Mouse (Mus musculus): Measurements from ENCODE around the gene Fbxl15.

Gene Fbxl15

DNA sequence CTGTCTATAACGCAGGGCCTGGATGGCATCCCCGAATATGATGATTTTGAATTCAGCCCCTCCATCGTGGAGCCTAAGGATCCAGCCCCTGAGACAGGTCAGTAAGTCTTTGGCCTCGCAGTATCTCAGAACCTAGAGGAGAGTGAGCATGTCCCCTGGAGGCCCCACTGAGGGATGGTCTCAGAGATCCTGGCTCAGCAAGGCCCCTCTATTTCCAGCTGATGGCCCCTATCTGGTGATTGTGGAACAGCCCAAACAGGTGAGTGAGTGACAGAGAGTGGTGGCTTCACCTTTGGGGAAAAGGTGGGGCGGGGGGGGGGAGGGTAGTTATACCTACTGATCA, 21.7 kb upstream of the Fbxl15 start:
- Histone ChIP-seq H3K4me3 (replicated peaks; ENCODE audit: low read length) (peak overlapping the region; percentile 87), H3K9me3 (ENCODE audit: low read length) (no peaks in the 10 kb centered on the region), H3K27me3 (ENCODE audit: insufficient read depth, low read length) (peaks cover 75% of the 10 kb centered on the region), H3K4me1 (replicated peaks; ENCODE audit: low read depth, low read length) (peaks cover 47% of the 10 kb centered on the region), H3K36me3 (ENCODE audit: insufficient read depth, low read length) (peaks cover 22% of the 10 kb centered on the region)
- TF ChIP-seq CTCF (conservative IDR thresholded peaks at IDR 0.05; ENCODE audit: low read length) (no peak), POU5F1 (IDR thresholded peaks at IDR 0.05; ENCODE audit: borderline replicate concordance, low read length) (no peak), NANOG (IDR thresholded peaks at IDR 0.05; ENCODE audit: borderline replicate concordance, low read length) (no peak)

DNA sequence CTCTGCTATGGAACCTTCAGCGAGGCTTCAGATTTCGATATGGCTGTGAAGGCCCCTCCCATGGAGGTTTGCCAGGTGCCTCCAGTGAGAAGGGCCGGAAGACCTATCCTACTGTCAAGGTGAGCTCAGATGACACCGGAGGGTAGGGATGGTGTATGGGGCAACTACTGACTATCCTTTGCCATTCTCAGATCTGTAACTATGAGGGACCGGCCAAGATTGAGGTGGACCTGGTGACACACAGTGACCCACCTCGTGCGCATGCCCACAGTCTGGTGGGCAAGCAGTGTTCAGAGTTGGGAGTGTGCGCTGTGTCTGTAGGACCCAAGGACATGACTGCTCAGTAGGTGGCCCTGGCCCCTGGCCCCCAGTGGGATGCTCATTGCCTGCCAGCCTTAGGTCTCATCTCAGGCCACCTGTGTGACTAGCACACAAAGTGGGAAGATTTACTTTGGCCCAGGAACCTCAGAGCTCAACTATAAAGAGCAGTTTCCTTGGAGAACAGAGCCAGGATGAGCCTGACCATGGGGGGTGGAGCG, 21.2 kb upstream of the Fbxl15 start:
- Histone ChIP-seq H3K4me1 (replicated peaks; ENCODE audit: low read depth, low read length) (peaks cover 47% of the 10 kb centered on the region), H3K9me3 (ENCODE audit: low read length) (no peaks in the 10 kb centered on the region), H3K36me3 (ENCODE audit: insufficient read depth, low read length) (peaks cover 27% of the 10 kb centered on the region), H3K27me3 (ENCODE audit: insufficient read depth, low read length) (peaks cover 79% of the 10 kb centered on the region), H3K4me3 (replicated peaks; ENCODE audit: low read length) (no peak overlapping the region)
- no peak for TF ChIP-seq CTCF (conservative IDR thresholded peaks at IDR 0.05; ENCODE audit: low read length)
- no peak for TF ChIP-seq POU5F1 (IDR thresholded peaks at IDR 0.05; ENCODE audit: borderline replicate concordance, low read length)
- TF ChIP-seq NANOG (IDR thresholded peaks at IDR 0.05; ENCODE audit: borderline replicate concordance, low read length), result no peak

DNA sequence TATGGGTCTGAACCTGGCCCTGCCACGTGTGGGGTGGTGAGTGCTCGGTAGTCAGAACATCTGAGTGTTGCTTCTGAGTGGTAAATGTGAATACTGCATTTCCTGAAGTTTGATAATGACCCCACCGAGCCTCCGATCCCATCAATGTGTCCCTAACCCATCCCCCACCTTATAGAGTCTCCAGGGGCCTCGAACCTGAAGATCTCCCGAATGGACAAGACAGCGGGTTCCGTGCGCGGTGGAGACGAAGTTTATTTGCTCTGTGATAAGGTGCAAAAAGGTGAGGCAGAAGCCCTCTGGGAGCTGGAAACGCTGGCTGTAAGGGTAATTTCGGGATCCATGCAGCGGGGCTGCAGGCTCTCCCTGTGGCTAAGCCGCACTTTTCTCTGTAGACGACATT, 20.2 kb upstream of the Fbxl15 start:
- no peak for TF ChIP-seq CTCF (conservative IDR thresholded peaks at IDR 0.05; ENCODE audit: low read length)
- TF ChIP-seq POU5F1 (IDR thresholded peaks at IDR 0.05; ENCODE audit: borderline replicate concordance, low read length), result no peak
- TF ChIP-seq NANOG (IDR thresholded peaks at IDR 0.05; ENCODE audit: borderline replicate concordance, low read length), result no peak
- H3K4me3 ChIP-seq (replicated peaks; ENCODE audit: low read length), result peak overlapping the region; percentile 80
- peaks cover 30% of the 10 kb centered on the region for H3K36me3 ChIP-seq (ENCODE audit: insufficient read depth, low read length)
- H3K9me3 ChIP-seq (ENCODE audit: low read length), result no peaks in the 10 kb centered on the region
- H3K4me1 ChIP-seq (replicated peaks; ENCODE audit: low read depth, low read length), result peaks cover 50% of the 10 kb centered on the region
- peaks cover 81% of the 10 kb centered on the region for H3K27me3 ChIP-seq (ENCODE audit: insufficient read depth, low read length)

DNA sequence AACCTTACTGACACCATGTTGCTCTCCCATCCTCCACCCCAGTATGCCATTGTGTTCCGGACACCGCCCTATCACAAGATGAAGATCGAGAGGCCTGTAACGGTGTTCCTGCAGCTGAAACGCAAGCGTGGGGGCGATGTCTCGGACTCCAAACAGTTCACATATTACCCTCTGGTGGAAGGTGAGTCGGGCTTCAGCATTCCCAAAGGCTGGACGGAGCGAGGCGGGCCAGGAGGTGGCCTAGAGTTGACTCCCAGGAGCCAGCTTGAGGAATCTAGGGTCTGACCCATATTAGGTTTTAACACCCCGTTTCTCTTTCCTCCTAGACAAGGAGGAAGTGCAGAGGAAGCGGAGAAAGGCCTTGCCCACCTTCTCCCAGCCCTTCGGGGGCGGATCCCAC, 19.7 kb upstream of the Fbxl15 start:
- peaks cover 84% of the 10 kb centered on the region for H3K27me3 ChIP-seq (ENCODE audit: insufficient read depth, low read length)
- peaks cover 30% of the 10 kb centered on the region for H3K36me3 ChIP-seq (ENCODE audit: insufficient read depth, low read length)
- H3K9me3 ChIP-seq (ENCODE audit: low read length), result no peaks in the 10 kb centered on the region
- H3K4me3 ChIP-seq (replicated peaks; ENCODE audit: low read length), result peak overlapping the region; percentile 80
- TF ChIP-seq POU5F1 (IDR thresholded peaks at IDR 0.05; ENCODE audit: borderline replicate concordance, low read length) (no peak), CTCF (conservative IDR thresholded peaks at IDR 0.05; ENCODE audit: low read length) (no peak; the same call in 1 of the 2 replicates), NANOG (IDR thresholded peaks at IDR 0.05; ENCODE audit: borderline replicate concordance, low read length) (no peak)
- H3K4me1 ChIP-seq (replicated peaks; ENCODE audit: low read depth, low read length), result peaks cover 51% of the 10 kb centered on the region

DNA sequence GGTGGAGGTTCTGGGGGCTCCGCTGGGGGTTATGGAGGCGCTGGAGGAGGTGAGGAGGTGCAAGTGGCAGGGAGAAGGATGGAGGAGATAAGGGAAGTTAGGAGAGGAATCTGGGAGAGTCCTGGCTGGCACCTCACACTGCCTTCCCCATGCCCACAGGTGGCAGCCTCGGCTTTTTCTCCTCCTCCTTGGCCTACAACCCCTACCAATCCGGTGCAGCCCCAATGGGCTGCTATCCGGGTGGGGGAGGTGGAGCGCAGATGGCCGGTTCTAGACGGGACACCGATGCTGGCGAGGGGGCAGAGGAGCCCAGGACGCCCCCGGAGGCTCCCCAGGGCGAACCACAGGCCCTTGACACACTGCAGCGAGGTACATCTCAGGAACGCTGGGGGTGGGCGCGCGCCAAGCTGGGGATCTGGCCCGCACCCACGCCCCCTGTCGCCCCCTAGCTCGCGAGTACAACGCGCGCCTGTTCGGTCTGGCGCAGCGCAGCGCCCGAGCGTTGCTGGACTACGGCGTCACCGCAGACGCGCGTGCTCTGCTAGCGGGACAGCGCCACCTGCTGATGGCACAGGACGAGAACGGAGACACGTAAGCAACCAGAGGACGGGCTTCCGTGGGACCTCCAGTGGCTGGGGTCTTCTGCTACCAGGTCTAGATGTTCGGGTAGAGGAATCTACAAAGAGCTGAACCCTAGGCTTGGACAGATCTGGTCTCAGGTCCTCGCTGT, 19.1 kb upstream of the Fbxl15 start:
- Histone ChIP-seq H3K4me3 (replicated peaks; ENCODE audit: low read length) (peak overlapping the region; percentile 80), H3K27me3 (ENCODE audit: insufficient read depth, low read length) (peaks cover 89% of the 10 kb centered on the region), H3K4me1 (replicated peaks; ENCODE audit: low read depth, low read length) (peaks cover 51% of the 10 kb centered on the region), H3K9me3 (ENCODE audit: low read length) (no peaks in the 10 kb centered on the region), H3K36me3 (ENCODE audit: insufficient read depth, low read length) (peaks cover 30% of the 10 kb centered on the region)
- TF ChIP-seq CTCF (conservative IDR thresholded peaks at IDR 0.05; ENCODE audit: low read length) (peak; percentile 19; the same call in 1 of the 2 replicates), POU5F1 (IDR thresholded peaks at IDR 0.05; ENCODE audit: borderline replicate concordance, low read length) (no peak), NANOG (IDR thresholded peaks at IDR 0.05; ENCODE audit: borderline replicate concordance, low read length) (no peak)

DNA sequence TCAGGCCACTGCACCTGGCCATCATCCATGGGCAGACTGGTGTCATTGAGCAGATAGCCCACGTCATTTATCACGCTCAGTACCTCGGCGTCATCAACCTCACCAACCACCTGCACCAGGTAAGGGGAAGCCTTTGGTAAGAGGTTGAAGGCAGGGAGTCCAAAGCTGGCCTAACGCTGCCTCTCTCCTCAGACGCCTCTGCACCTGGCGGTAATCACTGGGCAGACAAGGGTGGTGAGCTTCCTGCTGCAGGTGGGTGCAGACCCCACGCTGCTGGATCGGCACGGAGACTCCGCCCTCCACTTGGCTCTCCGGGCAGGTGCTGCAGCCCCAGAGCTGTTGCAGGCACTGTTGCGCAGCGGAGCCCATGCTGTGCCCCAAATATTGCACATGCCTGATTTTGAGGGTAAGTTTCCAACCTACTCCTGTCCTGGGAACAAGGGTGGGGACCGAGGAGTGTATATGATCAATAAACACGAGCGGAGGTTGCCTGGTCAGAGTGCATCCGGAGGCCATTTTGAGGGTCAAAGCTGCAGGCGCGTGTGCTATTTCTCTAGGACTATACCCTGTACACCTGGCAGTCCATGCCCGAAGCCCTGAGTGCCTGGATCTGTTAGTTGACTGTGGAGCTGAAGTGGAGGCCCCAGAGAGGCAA, 18.2 kb upstream of the Fbxl15 start:
- H3K36me3 ChIP-seq (ENCODE audit: insufficient read depth, low read length), result peaks cover 30% of the 10 kb centered on the region
- TF ChIP-seq POU5F1 (IDR thresholded peaks at IDR 0.05; ENCODE audit: borderline replicate concordance, low read length) (no peak), NANOG (IDR thresholded peaks at IDR 0.05; ENCODE audit: borderline replicate concordance, low read length) (no peak), CTCF (conservative IDR thresholded peaks at IDR 0.05; ENCODE audit: low read length) (no peak)
- H3K27me3 ChIP-seq (ENCODE audit: insufficient read depth, low read length), result peaks cover 91% of the 10 kb centered on the region
- peaks cover 56% of the 10 kb centered on the region for H3K4me1 ChIP-seq (replicated peaks; ENCODE audit: low read depth, low read length)
- no peaks in the 10 kb centered on the region for H3K9me3 ChIP-seq (ENCODE audit: low read length)
- peak overlapping the region; percentile 80 for H3K4me3 ChIP-seq (replicated peaks; ENCODE audit: low read length)

DNA sequence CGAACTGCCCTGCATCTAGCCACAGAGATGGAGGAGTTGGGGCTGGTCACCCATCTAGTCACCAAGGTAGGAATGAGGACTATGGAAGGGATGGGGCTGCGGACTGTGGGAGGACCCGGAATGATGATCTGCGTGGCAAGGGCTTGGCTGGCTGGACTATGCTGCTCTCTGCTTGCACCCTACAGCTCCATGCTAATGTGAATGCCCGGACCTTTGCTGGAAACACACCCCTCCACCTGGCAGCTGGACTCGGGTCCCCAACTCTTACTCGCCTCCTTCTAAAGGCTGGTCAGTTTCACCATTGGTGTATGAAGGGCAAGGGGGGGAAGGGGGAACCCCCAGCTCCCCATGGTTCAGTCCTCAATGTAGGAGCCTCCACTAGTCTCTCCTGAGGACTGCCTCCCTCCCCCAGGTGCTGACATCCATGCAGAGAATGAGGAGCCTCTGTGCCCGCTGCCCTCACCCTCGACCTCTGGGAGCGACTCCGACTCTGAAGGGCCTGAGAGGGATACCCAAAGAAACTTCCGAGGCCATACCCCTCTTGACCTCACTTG, 17.6 kb upstream of the Fbxl15 start:
- 0 out of 2 replicates have a peak overlapping the region, but pooled peaks have one; percentile 80 for H3K4me3 ChIP-seq (replicated peaks; ENCODE audit: low read length)
- H3K4me1 ChIP-seq (replicated peaks; ENCODE audit: low read depth, low read length), result peaks cover 58% of the 10 kb centered on the region
- no peaks in the 10 kb centered on the region for H3K9me3 ChIP-seq (ENCODE audit: low read length)
- TF ChIP-seq NANOG (IDR thresholded peaks at IDR 0.05; ENCODE audit: borderline replicate concordance, low read length), result no peak
- TF ChIP-seq CTCF (conservative IDR thresholded peaks at IDR 0.05; ENCODE audit: low read length), result no peak
- TF ChIP-seq POU5F1 (IDR thresholded peaks at IDR 0.05; ENCODE audit: borderline replicate concordance, low read length), result no peak
- peaks cover 30% of the 10 kb centered on the region for H3K36me3 ChIP-seq (ENCODE audit: insufficient read depth, low read length)
- peaks cover 91% of the 10 kb centered on the region for H3K27me3 ChIP-seq (ENCODE audit: insufficient read depth, low read length)

DNA sequence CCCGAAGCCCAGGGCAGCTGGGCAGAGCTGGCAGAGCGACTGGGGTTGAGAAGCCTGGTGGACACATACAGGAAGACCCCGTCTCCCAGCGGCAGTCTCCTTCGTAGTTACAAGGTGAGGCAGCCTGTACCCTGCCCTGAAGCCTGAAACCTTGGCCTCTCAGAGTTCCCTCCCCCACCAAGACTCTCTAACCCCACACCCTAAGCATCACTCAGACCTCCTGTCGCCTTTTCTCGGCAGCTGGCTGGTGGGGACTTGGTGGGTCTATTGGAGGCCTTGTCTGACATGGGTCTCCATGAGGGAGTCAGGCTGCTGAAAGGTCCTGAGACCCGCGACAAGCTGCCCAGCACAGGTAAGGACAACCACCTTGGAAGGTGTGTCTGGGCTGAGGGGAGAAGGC, 16.6 kb upstream of the Fbxl15 start:
- H3K4me1 ChIP-seq (replicated peaks; ENCODE audit: low read depth, low read length), result peaks cover 52% of the 10 kb centered on the region
- H3K27me3 ChIP-seq (ENCODE audit: insufficient read depth, low read length), result peaks cover 94% of the 10 kb centered on the region
- H3K9me3 ChIP-seq (ENCODE audit: low read length), result no peaks in the 10 kb centered on the region
- H3K36me3 ChIP-seq (ENCODE audit: insufficient read depth, low read length), result peaks cover 30% of the 10 kb centered on the region
- no peak for TF ChIP-seq CTCF (conservative IDR thresholded peaks at IDR 0.05; ENCODE audit: low read length)
- TF ChIP-seq NANOG (IDR thresholded peaks at IDR 0.05; ENCODE audit: borderline replicate concordance, low read length), result no peak
- no peak for TF ChIP-seq POU5F1 (IDR thresholded peaks at IDR 0.05; ENCODE audit: borderline replicate concordance, low read length)
- H3K4me3 ChIP-seq (replicated peaks; ENCODE audit: low read length), result no peak overlapping the region

All from E14TG2a.4 (cell line).